Mouse (Mus musculus): ENCODE results near the gene Gm11555. TPM values are rescaled to one million over a fixed set of nuclear protein-coding genes. Genes with fewer than 3 reads are reported as not detected.

Gm11555 gene
- not detected for polyA plus RNA-seq (2017; shearing (Covaris generic))

GRCm38 (mm10) chr11:99650136-99650535 is at the start of gene Gm11555:
TSS of gene Gm11555 (minus strand) at chr11:99650236.

DNA sequence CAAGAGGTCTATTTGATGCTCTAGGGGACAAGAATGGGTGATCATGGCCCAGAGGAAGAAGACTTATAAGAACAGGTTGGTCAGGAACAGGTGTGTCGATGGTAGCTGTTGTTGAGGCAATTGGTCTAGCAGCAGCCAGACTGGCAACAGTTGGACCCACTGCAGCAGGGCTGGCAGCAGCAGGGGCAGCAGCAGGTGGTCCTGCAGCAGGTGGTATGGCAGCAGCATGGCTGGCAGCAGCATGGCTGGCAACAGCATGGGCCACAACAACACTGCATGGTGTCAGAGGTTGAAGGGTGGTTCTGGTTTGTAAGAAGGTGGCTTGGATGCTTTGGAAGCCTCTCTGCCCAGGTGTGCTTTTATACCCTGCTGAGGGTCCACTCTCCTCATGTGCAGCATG is 40.4 kb upstream of the Gm11555 start, which contains the start of gene Gm14190:
Gene Gm14190 (minus strand): TSS at position 278 of the 400 bp plus-strand sequence.

GRCm38 (mm10) chr11:99665860-99666259 is 15.8 kb upstream of the Gm11555 start, which contains the start of gene Krtap4-6:
TSS of gene Krtap4-6 (minus strand) at chr11:99665960.

GRCm38 (mm10) chr11:99658467-99659010 is 8.5 kb upstream of the Gm11555 start, which contains the start of gene Gm11563:
TSS of gene Gm11563 (minus strand) at chr11:99658960.

GRCm38 (mm10) chr11:99643635-99644139 is 6.3 kb downstream of the Gm11555 start, which contains the start of gene Krtap4-7:
TSS of gene Krtap4-7 (minus strand) at chr11:99644089.

GRCm38 (mm10) chr11:99634653-99635134 is 15.3 kb downstream of the Gm11555 start, which contains the start of gene Krtap4-2:
TSS of gene Krtap4-2 (minus strand) at chr11:99635084.

GRCm38 (mm10) chr11:99628138-99628537 is 21.9 kb downstream of the Gm11555 start, which contains the start of gene Krtap4-1:
TSS of gene Krtap4-1 (minus strand) at chr11:99628238.

DNA sequence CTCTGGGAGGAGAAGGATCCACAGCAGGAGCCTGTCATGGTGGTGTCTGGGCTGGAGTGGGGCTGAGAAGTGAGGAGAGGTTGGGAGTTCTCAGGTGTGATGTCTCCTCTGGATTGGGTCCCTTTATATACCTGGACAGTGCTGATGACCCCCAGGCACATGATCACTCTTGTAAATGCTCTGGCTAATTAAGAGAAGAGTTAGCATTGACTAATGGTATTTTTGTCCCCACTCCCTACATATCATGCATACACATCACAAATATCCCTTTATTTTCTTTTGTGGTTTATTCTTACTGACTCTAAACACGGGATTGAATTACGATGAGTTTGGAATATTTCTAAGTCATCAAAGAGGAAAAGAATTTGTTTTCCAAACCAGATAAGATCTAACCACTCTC is 29.7 kb downstream of the Gm11555 start, which contains the start of gene Gm11562:
Gene Gm11562 (minus strand): TSS at position 101 of the 400 bp plus-strand sequence.

DNA sequence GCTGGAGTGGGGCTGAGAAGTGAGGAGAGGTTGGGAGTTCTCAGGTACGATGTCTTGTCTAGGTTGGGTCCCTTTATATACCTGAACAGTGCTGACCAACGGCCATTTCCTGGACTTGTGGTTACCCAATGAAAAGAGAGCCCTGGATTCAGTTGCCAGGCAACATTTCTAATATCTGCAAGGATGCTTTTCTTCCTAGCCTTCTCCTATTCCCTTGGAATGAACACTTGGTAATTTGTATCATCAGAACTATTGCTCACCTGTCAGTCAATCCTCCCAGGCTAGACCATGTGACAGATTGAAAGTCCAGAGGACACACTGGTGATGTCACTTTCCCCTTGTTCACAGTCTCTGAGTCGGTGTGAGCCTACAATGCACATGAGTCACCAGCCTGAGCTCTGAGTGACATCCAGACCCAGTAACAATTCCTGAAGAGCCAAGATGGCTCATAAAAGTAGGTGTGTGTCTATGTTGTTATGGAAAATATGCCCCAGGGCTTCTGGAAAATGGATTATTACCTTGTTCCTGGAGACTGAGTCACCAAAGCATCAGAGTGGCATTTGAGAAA is 35.2 kb downstream of the Gm11555 start, which contains the start of gene Krtap2-4:
Gene Krtap2-4 (minus strand): TSS at position 51 of the 568 bp plus-strand sequence.

DNA sequence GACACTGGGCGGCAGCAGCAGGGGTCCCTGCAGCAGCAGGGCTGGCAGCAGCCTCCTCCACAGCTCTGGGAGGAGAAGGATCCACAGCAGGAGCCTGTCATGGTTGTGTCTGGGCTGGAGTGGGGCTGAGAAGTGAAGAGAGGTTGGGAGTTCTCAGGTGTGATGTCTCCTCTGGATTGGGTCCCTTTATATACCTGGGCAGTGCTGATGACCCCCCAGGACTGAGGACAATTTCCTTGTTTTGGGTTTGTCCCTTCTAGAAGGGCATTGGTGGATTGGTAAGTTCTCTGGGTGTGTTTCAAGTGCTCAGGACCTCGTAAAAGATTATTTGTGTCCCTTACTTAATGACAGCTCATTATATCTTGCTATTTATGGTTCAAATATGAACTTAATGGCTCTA is 39.9 kb downstream of the Gm11555 start, which contains the start of gene Gm11937:
Gene Gm11937 (minus strand): TSS at position 101 of the 400 bp plus-strand sequence.

DNA sequence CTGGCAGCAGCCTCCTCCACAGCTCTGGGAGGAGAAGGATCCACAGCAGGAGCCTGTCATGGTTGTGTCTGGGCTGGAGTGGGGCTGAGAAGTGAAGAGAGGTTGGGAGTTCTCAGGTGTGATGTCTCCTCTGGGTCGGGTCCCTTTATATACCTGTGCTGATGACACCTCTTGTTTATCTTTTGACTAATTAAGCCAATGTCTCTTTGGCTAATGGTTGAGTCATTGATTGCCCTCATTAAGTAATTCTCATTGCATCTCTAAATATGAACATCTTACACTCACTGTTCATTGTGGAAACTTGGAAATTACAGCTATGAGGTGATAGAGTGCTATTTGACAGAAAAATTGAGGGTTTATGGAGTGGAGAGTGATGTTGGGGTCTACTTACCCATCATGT is 46.8 kb downstream of the Gm11555 start, which contains the start of gene Gm11938:
Gene Gm11938 (minus strand): TSS at position 101 of the 400 bp plus-strand sequence.

Other genes starting within 250 kb of the Gm11555 start
- gene Krt12, start 228.0 kb downstream of the Gm11555 start, polyA plus RNA-seq (2017; shearing (Covaris generic)): not detected
- gene Krt20, start 212.1 kb downstream of the Gm11555 start, polyA plus RNA-seq (2017; shearing (Covaris generic)): not detected
- not detected for gene Krt23, start 157.1 kb downstream of the Gm11555 start, polyA plus RNA-seq (2017; shearing (Covaris generic))
- gene Krt39, start 128.9 kb downstream of the Gm11555 start, polyA plus RNA-seq (2017; shearing (Covaris generic)): not detected
- not detected for gene Krt40, start 107.1 kb downstream of the Gm11555 start, polyA plus RNA-seq (2017; shearing (Covaris generic))
- gene Krtap3-3, start 99.4 kb downstream of the Gm11555 start, polyA plus RNA-seq (2017; shearing (Covaris generic)): not detected
- gene Krtap3-2, start 93.4 kb downstream of the Gm11555 start, polyA plus RNA-seq (2017; shearing (Covaris generic)): not detected
- gene Gm11939, start 90.8 kb downstream of the Gm11555 start, polyA plus RNA-seq (2017; shearing (Covaris generic)): not detected
- gene Krtap3-1, start 83.6 kb downstream of the Gm11555 start, polyA plus RNA-seq (2017; shearing (Covaris generic)): not detected
- gene Krtap1-5, start 69.2 kb downstream of the Gm11555 start, polyA plus RNA-seq (2017; shearing (Covaris generic)): not detected
- gene Krtap1-4, start 66.6 kb downstream of the Gm11555 start, polyA plus RNA-seq (2017; shearing (Covaris generic)): not detected
- gene Krtap1-3, start 58.9 kb downstream of the Gm11555 start, polyA plus RNA-seq (2017; shearing (Covaris generic)): not detected
- not detected for gene Krtap9-3, start 52.1 kb downstream of the Gm11555 start, polyA plus RNA-seq (2017; shearing (Covaris generic))
- not detected for gene Gm11938, start 46.9 kb downstream of the Gm11555 start, polyA plus RNA-seq (2017; shearing (Covaris generic))
- not detected for gene Gm11937, start 40.0 kb downstream of the Gm11555 start, polyA plus RNA-seq (2017; shearing (Covaris generic))
- not detected for gene Krtap2-4, start 35.4 kb downstream of the Gm11555 start, polyA plus RNA-seq (2017; shearing (Covaris generic))
- not detected for gene Gm11562, start 29.8 kb downstream of the Gm11555 start, polyA plus RNA-seq (2017; shearing (Covaris generic))
- not detected for gene Krtap4-1, start 22.0 kb downstream of the Gm11555 start, polyA plus RNA-seq (2017; shearing (Covaris generic))
- gene Krtap4-2, start 15.2 kb downstream of the Gm11555 start, polyA plus RNA-seq (2017; shearing (Covaris generic)): not detected
- gene Krtap4-7, start 6.1 kb downstream of the Gm11555 start, polyA plus RNA-seq (2017; shearing (Covaris generic)): not detected
- gene Gm11563, start 8.7 kb upstream of the Gm11555 start, polyA plus RNA-seq (2017; shearing (Covaris generic)): not detected
- gene Krtap4-6, start 15.7 kb upstream of the Gm11555 start, polyA plus RNA-seq (2017; shearing (Covaris generic)): not detected
- gene Gm14190, start 40.5 kb upstream of the Gm11555 start, polyA plus RNA-seq (2017; shearing (Covaris generic)): not detected
- not detected for gene Gm14180, start 84.1 kb upstream of the Gm11555 start, polyA plus RNA-seq (2017; shearing (Covaris generic))
- not detected for gene Gm11595, start 122.7 kb upstream of the Gm11555 start, polyA plus RNA-seq (2017; shearing (Covaris generic))
- gene Krtap4-8, start 130.5 kb upstream of the Gm11555 start, polyA plus RNA-seq (2017; shearing (Covaris generic)): not detected
- gene Krtap4-9, start 135.0 kb upstream of the Gm11555 start, polyA plus RNA-seq (2017; shearing (Covaris generic)): not detected
- gene Gm11596, start 143.2 kb upstream of the Gm11555 start, polyA plus RNA-seq (2017; shearing (Covaris generic)): not detected
- gene Gm11569, start 148.7 kb upstream of the Gm11555 start, polyA plus RNA-seq (2017; shearing (Covaris generic)): not detected
- not detected for gene Gm11554, start 154.2 kb upstream of the Gm11555 start, polyA plus RNA-seq (2017; shearing (Covaris generic))
- gene Krtap4-13, start 159.7 kb upstream of the Gm11555 start, polyA plus RNA-seq (2017; shearing (Covaris generic)): not detected
- gene Gm11564, start 165.4 kb upstream of the Gm11555 start, polyA plus RNA-seq (2017; shearing (Covaris generic)): not detected
- gene 2300003K06Rik, start 187.8 kb upstream of the Gm11555 start, polyA plus RNA-seq (2017; shearing (Covaris generic)): not detected
- not detected for gene Krtap4-16, start 201.4 kb upstream of the Gm11555 start, polyA plus RNA-seq (2017; shearing (Covaris generic))
- not detected for gene Gm11568, start 207.7 kb upstream of the Gm11555 start, polyA plus RNA-seq (2017; shearing (Covaris generic))
- not detected for gene Gm11559, start 214.2 kb upstream of the Gm11555 start, polyA plus RNA-seq (2017; shearing (Covaris generic))
- not detected for gene Krtap9-1, start 223.2 kb upstream of the Gm11555 start, polyA plus RNA-seq (2017; shearing (Covaris generic))
- gene Gm11567, start 229.0 kb upstream of the Gm11555 start, polyA plus RNA-seq (2017; shearing (Covaris generic)): not detected

Data from CD4-positive, CD25-positive, alpha-beta regulatory T cell, adult 9 weeks (primary cell).